Mouse (Mus musculus): ENCODE data around the gene Itpr2.

Gene Itpr2

DNA sequence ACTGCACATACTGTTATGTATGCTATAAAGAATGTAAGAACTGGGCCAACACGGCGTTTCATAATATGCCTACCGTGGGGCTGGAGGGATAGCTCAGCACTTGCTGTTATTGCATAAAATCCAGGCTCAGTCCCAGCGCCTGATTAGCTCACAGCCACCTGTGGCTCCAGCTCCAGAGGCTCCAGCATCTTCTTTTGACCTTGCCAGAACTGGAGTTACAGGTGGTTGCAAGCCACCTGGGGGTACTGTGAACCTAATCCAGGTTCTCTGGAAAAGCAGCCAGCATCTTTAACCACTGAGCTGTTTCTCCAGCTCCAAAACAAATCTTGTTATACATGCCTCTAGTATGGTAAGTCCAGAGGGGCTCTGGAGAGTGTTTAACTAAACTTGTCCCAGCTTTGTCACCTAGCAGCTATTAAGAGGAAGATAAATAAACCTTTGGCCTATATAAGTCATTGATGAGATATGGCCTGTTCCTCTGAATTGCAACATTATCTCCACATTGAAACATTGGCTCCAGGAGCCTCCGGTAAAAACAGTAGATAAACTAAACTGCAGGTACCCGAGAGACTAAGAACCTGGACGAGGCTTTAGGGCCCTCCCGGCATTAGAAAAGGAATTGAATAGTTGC lies 37.9 kb downstream of the Itpr2 start:
- DNase-seq, result no peak

DNA sequence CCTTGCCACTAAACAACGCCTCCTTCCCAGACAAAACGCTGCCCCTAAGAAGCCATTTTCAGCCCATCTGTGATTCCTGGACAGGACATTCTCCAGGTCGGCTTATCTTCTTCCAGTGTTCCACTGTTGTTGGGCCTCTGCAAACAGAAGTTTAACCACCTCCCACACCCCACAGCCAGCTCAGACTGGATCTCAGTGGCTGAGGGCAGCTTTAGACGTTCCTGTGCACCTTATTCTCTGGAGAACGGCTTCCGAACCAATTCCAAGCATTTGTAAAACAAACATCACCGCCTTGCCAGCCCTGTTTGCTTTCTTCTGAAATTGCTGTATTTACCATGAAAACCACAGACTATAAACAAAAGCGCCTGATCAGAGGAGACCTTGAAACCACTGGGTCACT lies 41.1 kb downstream of the Itpr2 start:
- no peak for DNase-seq

DNA sequence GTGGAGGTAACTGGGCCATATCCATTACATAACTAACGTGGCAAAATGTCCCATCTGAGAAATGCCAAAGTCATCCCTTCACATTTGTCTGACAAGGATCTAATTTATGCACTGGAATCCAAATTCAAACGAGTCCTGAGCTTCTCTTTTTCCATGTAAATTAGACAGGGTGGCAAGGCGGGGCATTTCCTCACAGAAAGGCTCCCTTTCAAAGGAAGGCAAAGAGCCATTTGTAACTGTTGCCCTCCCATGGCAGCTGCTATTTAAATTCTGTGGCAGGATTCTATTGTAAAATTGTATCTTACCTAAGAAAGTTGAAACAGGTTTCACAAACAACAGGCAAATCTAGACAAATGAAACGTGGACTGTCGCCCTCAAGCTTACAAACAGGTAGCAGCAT lies 43.6 kb downstream of the Itpr2 start:
- DNase-seq, result no peak

DNA sequence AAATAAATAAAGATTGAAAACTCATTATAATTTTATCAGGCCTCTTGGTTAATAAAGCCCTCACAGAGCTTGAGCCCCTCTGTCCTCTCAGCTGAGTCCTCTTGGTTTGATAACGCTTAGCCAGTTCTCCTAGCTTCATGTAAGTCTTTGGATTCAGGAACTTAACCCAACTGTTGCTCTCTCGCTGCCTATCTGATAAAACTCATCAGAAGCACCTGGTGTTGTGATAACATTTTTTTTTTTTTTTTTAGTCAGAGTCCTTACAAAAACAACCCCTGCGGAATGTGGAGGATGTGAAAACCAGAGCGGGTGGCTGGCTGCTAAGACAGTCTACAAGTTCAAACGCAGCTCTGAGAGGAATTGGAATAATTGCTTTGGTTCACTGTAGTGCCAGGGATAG lies 45.3 kb downstream of the Itpr2 start:
- DNase-seq, result no peak

DNA sequence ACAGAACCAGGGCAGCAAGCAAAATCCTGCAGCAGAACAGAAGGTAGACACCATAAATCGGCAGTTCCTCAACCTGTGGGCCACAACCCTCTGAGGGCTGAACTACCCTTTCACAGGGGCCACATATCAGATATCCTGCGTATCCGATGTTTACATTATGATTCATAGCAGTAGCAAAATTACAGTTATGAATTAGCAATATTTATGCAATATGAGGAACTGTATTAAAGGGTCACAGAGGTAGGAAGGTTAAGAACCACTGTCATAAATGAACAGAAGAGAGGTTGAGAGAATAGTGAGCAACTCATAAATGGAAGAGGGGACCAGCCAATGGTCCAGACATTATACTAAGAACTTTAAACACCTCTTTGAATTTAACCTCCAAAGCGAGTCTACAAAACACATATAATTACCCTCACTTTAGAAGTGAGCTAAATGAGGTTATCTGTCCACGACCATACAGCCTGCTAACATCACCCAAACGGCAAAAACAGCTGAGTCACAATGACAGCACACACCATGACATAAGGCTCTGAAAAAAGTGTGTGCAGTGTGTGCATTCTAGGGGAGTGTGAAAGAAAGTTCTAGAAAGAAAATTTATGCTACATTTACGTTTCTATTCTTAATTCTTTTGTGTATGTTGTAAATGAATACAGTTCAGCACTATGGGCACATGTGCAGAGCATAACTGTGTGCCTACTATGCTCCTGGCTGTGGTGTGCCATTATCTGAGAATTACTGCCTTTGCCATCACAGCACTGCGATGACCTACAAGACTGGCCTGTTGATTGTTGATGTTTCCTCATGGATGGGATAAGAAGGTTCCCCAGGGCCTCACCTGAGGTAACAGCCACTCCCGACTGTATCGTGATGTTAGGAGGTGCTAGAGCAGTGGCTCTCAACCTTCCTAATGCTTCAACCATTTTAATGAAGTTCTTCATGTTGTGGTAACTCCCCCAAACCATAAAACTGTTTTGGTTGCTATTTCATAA lies 47.2 kb downstream of the Itpr2 start:
- DNase-seq, result no peak

DNA sequence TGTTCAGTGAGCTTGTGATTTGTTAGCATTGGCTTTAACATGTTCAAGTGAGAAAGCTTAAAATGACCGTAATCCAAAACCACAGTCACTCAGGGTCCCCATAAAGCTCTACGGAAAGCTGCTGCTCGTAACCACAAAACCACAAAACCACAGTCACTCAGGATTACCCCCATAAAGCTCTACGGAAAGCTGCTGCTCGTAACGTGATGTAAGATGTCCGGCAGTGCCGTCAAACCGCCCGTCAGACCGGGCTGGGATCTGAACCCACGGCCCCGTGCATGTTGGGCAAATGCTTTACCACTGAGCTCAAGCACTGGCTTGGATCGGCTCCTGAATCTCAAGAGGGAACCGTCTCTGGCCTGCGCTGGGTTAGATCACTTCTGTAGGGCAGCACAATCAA lies 49.5 kb downstream of the Itpr2 start:
- no peak for DNase-seq

DNA sequence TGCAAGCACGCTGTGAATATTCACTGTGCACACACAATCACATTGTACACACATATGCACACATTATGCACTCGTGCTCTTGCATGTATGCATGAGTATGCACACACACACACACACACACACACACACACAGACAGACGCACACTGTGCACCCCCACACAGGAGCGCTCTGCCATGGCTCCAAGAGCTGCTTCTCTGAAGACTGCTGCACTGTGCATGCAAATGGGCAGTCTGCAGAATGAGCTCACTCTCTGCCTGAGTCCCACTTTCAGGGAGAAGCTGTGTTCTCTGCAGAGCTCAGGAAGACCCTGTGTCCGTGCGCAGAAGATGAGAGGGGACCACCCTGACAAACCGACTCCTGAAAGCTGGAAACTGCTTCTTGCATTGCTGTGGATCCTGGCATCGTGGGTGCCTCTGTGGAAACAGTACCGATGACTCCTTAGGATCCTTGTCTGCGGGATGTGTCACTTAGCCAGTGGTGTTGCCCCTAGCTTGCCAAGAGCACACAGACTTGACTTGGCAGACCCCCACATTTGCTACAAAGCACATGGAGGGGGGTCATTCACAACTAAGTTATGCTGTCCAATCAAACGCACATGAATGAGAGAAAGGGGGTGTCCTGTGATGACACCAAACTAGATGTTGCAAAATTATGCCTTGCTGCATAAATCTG lies 55.9 kb downstream of the Itpr2 start:
- DNase-seq, result no peak

DNA sequence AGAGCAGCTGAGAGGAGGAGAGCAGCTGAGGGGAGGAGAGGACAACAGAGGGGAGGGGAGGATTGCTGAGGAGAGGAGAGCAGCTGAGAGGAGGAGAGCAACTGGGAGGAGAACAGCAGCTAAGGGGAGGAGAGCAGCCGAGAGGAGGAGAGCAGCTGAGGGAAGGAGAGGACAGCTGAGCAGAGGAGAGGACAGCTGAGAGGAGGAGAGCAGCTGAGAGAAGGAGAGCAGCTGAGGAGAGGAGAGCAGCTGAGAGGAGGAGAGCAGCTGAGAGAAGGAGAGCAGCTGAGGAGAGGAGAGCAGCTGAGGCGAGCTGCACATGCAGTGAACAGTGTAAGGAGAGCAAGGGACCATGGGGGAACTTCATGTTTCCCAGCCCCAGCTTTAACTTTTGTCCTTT lies 62.2 kb downstream of the Itpr2 start:
- DNase-seq, result no peak

DNA sequence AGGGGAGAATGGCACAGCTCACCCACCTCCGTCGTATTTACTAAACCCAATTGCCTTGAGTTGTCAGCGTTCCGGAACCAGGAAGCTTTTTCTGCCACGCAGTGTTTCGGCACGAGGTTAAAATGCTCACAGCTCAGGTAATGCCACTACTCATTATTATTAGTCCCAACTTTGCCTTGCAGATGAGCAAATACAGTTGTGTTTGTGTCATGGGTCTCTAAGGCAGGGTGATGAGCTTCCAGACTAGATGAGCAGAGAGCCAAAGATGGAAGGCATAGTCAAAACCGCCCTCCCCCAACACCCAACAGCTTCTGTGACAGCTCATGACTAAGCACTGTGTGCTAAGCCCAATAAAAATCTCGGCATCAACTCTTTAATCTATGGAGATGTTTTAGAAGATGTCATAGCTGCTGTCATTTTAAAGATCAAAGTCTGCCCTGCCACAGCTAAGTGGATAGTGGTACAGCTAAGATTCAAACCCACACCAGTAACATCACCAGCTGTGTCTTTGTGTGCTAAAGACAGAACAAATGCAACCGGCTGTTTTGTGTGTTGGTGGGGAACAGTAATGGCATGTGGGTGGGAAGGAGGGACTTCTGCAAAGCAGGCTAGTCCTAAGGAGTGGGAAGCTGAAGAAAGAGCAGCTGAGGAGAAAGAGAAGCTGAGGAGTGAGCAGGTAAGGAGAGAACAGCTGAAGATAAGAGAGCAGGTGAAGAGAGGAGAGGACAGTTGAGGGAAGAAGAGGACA lies 62.8 kb downstream of the Itpr2 start:
- DNase-seq, result no peak

DNA sequence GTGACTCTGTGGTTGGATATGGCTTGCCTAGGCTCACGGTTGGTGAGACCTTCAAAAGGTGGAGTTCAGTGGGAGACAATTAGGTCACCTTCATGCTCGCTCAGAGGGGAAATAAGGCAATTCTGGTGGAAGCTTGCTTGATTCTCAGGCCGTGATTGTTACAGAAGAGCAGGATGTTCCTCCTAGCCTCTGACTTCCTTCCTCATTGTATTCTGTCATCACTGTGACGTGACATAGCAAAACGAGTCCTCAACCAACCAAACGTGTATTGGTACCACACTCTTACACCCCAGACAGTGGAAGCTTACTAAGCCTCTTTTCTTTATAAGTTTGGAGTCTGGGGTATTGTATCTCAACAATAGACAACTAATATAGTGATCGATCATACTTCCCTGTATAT lies 64.0 kb downstream of the Itpr2 start:
- DNase-seq, result no peak

DNA sequence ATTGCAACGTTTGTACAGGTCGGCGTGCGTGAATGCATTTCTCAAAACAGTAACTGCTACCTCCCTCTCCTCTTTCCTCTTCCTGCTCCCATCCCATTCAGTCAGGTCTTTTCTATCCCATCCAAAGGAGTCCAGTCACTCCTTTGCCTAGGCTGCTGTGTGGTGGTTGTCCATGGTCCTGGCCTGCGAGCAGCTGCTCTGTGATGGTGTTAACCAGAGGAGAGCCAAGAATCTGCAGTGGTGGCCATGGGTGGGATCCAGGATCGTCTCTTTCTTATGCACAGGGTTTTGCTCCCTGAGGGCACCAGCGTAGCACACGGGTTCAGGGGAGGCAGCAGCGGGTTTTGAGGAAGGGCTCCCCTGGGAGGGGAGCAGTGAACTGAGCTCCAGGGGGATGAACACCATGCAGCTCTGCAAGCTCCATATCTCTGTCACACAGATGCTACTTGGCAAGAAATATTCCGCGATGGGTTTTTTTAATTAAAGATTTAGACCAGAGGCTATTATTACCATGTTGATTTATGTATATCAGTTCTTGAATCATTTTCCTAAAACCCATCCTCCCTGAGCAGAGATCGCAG lies 65.0 kb downstream of the Itpr2 start:
- no peak for DNase-seq

DNA sequence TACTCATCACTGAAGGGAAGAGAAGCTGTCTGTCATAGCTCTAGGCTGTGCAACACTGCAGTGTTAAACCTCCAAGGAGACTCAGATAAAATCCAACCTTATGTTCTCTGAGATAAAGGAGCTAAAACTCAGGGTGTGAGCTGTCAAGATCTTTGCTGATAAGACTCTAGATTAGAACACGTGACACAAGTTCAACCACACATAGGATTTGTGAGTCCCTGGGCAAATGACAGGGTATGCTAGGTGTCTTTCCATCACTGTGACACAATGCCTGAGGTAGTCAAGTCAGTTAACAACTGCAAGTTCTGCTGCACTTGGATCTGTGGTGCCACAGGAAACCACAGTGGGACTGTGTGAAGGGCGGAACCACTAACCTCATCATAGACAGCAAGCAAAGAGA lies 67.8 kb downstream of the Itpr2 start:
- DNase-seq, result no peak

DNA sequence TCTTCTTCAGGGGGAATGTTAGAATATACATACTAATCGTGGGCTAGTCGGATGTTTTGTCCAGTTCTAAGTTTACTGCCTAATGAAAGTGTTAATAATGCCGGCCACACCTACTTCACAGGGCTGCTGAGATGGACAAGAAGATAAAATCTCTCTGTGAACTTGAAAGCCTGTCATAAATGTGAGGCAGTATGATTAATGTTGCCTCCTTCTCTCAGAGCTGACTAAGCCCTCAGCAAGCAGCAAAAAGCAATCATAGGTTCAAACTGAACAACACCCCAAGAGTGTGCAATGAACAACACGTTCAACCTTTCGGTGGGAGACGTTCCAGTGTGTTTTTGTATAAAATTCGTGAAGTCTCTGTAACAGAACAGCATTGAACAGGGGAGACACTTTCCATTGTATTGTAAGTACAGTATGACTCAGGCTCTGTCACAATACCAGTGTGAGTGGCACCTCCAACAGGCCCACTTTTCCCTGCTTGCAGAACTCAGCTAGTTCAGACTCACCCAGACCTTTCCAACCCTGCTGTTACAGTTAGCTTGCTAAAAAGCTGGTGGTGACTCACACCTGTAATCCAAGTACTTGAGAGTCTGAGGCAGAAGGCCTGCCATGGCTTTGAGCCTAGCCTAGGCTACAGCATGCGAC lies 69.7 kb downstream of the Itpr2 start:
- DNase-seq, result no peak

DNA sequence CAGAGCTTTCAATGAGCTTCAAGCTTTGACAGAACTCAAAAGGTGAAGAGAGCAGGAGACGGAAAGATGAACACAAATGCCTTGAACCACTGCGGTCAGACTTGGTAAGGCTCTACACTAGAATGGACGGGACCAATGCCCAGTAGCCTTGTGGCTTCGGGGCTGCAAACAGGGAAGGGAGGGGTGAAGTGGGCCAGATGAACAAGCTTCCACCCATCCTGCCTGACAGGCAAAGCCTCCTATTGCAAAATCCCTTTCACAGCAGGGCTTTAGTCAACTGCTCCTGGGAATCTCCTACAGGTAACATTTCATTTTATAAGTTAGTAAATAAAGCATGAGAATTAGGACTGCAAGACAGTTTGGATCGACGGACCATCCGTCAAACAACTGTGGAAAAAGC lies 70.2 kb downstream of the Itpr2 start:
- no peak for DNase-seq

DNA sequence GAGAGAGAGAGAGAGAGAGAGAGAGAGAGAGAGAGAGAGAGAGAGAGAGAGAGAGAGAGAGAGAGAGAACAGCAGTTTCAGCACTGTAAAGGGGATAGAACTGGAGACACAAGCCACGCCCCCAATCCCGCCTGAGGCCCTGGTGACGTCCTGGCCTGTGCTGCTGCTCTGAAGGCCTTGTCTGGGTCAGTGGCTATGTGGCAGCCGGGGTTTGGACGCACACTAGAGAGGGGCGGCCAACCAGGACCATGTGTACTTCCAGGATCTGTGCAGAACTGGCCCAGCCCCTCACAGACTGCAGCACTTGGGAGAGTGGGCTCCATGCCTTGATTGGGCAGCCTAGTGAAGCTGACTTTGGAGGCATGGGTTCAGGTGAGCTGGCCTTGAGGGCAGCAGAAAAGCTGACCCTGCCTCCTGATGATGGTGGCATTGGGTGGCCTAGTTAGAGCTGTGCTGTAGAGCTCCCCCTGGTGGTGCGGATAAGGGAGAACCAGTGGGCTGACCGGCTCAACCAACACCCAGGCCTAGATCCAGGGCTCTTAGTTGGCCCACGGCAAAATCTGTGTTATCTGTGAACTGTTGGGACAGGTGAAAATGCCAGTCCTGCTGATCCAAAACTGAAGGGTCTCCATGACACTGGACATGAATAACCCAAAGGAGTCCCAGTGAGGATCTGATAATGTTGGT lies 72.2 kb downstream of the Itpr2 start:
- DNase-seq, result peak; percentile 68

DNA sequence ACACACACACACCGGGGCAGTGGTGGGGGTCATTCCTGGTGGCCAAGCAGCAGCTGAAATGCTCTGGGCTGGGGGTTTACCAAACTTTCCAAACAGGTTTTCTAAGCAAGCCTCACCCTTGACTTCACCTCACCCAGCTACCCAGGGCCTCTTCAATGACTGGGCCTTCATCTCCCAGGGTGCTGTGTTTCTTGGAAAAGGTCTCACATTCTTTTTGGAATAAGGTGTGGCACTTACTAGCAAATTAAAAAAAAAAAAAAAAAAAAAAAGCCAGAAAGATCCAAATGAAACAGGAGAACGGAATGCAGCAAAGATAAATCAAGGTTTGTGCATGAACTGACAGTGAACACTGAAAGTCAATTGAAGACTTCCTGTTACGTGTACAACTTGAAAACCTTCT lies 77.2 kb downstream of the Itpr2 start:
- no peak for DNase-seq

DNA sequence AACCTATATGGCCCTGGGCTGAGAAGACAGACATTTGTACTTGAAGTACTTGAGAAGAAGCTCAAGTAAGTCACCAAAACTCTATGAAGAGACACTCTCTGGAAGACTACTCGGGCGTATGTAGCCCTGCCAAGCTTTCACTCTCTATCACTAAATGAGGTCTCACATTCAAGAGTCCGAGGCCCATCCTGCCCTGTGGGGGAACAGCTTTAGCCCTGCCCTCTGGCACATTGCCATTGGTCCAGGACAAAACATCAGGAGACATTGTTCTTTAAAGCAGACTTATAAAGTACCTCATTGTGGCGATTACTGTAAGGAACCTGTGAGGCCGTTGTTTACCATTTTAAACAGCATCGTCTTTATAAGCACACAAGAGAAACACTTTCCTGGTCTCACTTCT lies 77.7 kb downstream of the Itpr2 start:
- DNase-seq, result no peak

DNA sequence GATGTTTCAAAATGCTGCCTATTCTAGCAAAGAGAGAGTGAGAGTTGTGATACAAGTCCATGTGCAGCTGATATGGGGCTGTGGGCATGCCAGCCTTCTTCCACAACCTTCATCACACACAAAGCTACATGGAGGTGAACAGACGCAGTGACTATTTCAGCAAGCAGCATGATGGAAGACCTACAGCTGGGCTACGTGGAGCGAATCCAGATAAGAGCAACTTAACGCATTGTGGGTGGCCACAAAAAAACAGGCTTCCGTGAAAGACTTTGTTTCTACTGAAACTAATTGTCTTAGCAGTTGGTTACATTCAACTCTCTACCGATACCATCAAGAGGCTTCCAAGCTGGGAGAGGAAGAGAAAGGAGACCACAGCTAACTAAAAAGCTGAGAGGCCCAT lies 81.3 kb downstream of the Itpr2 start:
- no peak for DNase-seq

DNA sequence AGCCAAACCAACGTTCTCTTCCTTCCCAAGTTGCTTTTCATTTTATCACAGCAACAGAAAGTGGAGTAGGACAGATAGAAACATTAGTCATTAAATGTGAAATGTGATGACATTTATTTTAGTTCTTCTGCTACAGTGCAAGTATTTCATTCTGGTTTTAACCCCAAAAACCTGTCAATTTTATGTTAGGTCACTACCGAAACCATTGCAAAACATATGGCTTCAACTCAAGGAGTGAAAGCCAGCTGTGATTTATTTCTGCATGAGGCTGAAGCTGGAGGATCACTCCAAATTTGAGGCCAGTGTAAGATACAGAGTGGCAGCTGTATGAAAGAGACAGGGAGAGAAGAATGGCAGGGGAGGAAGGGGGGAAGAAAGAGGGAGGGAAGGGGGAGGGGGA lies 85.6 kb downstream of the Itpr2 start:
- DNase-seq, result no peak

DNA sequence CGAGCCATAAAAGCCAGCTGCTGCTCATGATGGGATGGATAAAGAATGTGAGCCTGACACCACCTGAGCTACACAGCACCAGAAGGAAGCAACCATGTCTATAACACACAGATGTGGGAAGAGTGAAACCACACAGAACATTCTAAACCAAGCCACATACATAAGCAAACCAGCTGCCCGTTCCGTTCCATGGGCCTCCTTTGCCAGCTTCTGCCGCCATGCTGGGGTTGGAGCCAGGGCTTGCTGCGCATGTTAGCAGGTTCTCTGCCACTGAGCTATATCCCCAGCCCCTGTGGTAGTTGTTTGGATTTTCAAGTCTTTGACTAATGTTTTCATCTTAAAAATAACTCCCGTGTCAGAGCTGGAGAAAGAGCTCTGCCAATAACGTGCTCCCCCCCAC lies 87.9 kb downstream of the Itpr2 start:
- no peak for DNase-seq

DNA sequence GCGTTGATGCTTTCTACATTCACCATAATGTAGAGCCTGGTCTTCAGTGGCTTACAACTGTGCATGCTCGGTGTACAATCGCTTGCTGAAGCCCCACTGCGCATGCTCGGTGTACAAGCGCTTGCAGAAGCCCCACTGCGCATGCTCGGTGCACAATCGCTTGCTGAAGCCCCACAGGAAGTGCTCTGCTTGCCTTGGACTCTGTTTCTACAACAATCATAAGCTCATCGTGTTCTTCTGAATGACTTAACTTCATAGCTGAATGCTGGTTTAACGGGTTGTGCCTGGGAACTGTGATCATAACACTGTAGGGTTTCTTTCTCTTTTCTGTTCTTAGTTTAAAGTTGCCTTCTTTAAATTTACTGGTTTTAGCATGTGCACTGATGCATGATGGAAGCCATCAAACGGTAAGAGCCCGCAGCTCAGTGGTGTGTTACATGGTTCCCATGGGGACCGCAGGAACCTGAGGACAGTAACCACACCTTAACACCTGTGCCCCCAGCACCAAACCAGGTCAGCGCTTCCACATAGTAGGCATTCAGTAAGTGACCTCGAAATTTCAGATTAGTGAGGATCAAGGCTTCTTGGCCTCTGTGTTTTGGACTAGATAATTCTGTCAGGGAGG lies 90.5 kb downstream of the Itpr2 start:
- no peak for DNase-seq

All from retina, postnatal 1 day (tissue).